Mouse (Mus musculus): ENCODE data around the gene Adnp. TPM values are rescaled to one million over a fixed set of nuclear protein-coding genes. Genes with fewer than 3 reads are reported as not detected.

The Adnp gene
- polyA plus RNA-seq, 1 experiment, result 9.5 TPM

DNA sequence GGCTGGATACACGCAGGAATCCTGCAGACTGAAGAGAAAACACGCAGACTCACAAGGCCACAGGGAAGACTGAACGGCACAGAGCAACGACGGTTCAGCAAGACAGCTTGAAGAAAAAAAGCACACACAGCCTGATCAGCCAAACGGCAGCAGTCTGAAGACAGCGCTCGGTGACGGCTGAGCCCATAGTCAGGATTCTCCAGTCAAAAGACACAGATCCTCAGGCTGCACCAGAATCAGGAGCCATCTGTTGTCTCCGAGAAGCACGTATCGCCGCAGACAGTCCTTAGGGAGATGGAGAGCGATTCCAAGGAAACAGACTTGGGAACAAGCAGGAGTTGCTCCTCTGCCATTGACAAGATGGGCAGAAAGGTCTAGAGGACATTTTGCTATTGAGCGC lies 69.8 kb downstream of the Adnp start:
- H3K9me3 ChIP-seq, result peaks cover 6% of the 10 kb centered on the region; the same call in 1 of the 2 replicates
- peaks cover 58% of the 10 kb centered on the region for H3K27me3 ChIP-seq (replicated peaks)
- TF ChIP-seq GATA1 (IDR thresholded peaks at IDR 0.05; ENCODE audit: borderline replicate concordance, low read length) (no peak), FLI1 (IDR thresholded peaks at IDR 0.05; ENCODE audit: low read length) (no peak)
- H3K36me3 ChIP-seq (replicated peaks; ENCODE audit: low read length), result no peaks in the 10 kb centered on the region
- peaks cover 3% of the 10 kb centered on the region; the same call in 1 of the 2 replicates for H3K4me1 ChIP-seq
- no peak overlapping the region for H3K4me3 ChIP-seq (replicated peaks)

Other genes starting within 250 kb of the Adnp start
- gene Ripor3, start 196.5 kb downstream of the Adnp start, polyA plus RNA-seq (2012; ENCODE audit: insufficient read depth, low replicate concordance), result 123 and 438 TPM in 2 replicates
- gene Pard6b, start 126.1 kb downstream of the Adnp start, polyA plus RNA-seq (2012; ENCODE audit: insufficient read depth, low replicate concordance), result 1.4 and 1.8 TPM in 2 replicates
- not detected in 2 replicates for gene Gm20716, start 23.3 kb upstream of the Adnp start, polyA plus RNA-seq (2012; ENCODE audit: insufficient read depth, low replicate concordance)
- gene Dpm1, start 23.5 kb upstream of the Adnp start, polyA plus RNA-seq (2012; ENCODE audit: insufficient read depth, low replicate concordance), result 34.7 and 155 TPM in 2 replicates
- gene Mocs3, start 23.5 kb upstream of the Adnp start, polyA plus RNA-seq (2012; ENCODE audit: insufficient read depth, low replicate concordance), result 10.5 and 36.4 TPM in 2 replicates
- gene Kcng1, start 74.6 kb upstream of the Adnp start, polyA plus RNA-seq (2012; ENCODE audit: insufficient read depth, low replicate concordance), result 0.03 TPM in 1 of 2 replicates, not detected in the other

Measured in megakaryocyte, embryonic 14.5 days (primary cell).